Mouse (Mus musculus): Measurements from ENCODE around the gene Wnt3a.

DNA sequence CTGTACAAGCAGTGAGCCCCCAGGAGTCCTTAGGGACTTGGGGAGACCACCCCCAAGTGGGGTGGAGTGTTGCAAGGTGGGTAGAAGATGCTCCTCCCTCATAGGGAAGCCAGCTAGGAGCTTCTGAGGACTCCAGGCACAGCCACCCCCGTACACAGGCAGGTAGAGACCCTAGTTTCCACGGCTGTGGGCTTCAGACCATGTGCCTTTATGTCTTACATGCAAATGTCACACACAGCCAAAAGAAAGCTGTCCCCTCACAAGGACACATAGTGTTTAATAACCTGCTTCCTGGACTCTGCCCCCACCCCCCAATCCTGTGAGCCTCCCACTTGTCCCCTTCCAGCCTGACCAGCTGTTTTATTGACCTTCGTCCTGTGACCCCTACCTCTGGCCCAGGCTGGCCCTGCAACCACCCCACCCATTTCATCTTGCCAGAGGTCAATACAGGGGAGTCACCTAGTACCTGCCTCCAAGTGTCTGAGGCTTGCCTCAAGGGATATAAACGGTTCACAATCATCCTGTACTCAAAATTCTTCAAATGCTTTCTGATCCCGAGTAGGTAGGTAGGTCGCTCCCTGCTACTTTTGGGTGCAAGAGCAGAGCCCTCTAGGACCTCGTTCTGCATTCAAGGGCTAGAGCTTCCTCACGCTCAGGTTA, 25.3 kb downstream of the Wnt3a start:
- TF ChIP-seq MAX (IDR thresholded peaks at IDR 0.05; ENCODE audit: low read depth) (no peak), POLR2A (IDR thresholded peaks at IDR 0.05; ENCODE audit: insufficient read length, low read depth) (no peak), E2F4 (IDR thresholded peaks at IDR 0.05; ENCODE audit: insufficient read depth) (no peak), POLR2AphosphoS2 (IDR thresholded peaks at IDR 0.05; ENCODE audit: insufficient read length, low read depth) (no peak), SRF (IDR thresholded peaks at IDR 0.05; ENCODE audit: control insufficient read depth, insufficient read length, low read depth) (no peak), TCF12 (IDR thresholded peaks at IDR 0.05; ENCODE audit: insufficient read depth, poor library complexity, severe bottlenecking) (no peak)
